Mouse (Mus musculus): ENCODE results near the gene Phex.

- no peak for TF ChIP-seq CTCF (IDR thresholded peaks at IDR 0.05; ENCODE audit: low read depth, low read length)
- TF ChIP-seq POLR2A (IDR thresholded peaks at IDR 0.05; ENCODE audit: borderline replicate concordance, low read depth, low read length) = no peak
Observed at GRCm38 (mm10) chrX:157276581-157276980, 138.5 kb downstream of the Phex start.

Measured in bone marrow macrophage, adult 2 months (primary cell).